Mouse (Mus musculus) heart, postnatal 0 days (tissue): ENCODE measurements at regions not wholly inside any gene's neighbourhood (a gene's known extent, or its start where the extent isn't known, plus 50 kb on each side); places are given as distances from the start of the nearest gene placed in this dataset.
A peak's percentile ranks its signal among the peaks of the same experiment; 100 is the strongest.

ENCODE experiments used
- ATAC-seq: fragments of 200-750 bp; cut with Nextera tagmentation; 2 replicates; pipeline ENCODE4 v1.8.0; 2017; ENCODE audit warnings: low read depth, moderate number of reproducible peaks, moderate library complexity; ENCODE audit not compliant: insufficient read depth
- DNase-seq: peaks from one replicate; pipeline ENCODE4 v3.0.0-alpha.2; 2016; ENCODE audit warnings: low spot score
- H3K27ac ChIP-seq: fragments of 300-500 bp; sonication (generic); 2 replicates; pipeline ENCODE4 v1.5.1; 2014; ENCODE audit warnings: low read depth, mild to moderate bottlenecking
- H3K27me3 ChIP-seq: fragments of 300-500 bp; sonication (generic); 2 replicates; pipeline ENCODE4 v1.6.1; 2014; ENCODE audit warnings: low read length, mixed read lengths; ENCODE audit not compliant: control insufficient read depth, insufficient read depth
- H3K36me3 ChIP-seq: fragments of 300-500 bp; sonication (generic); replicated peaks from 2 replicates; pipeline ENCODE4 v1.6.1; 2014; ENCODE audit warnings: low read length, mixed read lengths; ENCODE audit not compliant: control insufficient read depth, insufficient read depth
- H3K4me1 ChIP-seq: fragments of 300-500 bp; sonication (generic); 2 replicates; pipeline ENCODE4 v1.6.1; 2014; ENCODE audit warnings: antibody characterized with exemption; ENCODE audit not compliant: control insufficient read depth, insufficient read depth
- H3K4me2 ChIP-seq: fragments of 300-500 bp; sonication (generic); 2 replicates; pipeline ENCODE4 v1.6.1; 2014; ENCODE audit warnings: low read depth, mild to moderate bottlenecking, low read length, moderate library complexity
- H3K4me3 ChIP-seq: fragments of 300-500 bp; sonication (generic); 2 replicates; pipeline ENCODE4 v1.5.1; 2014; ENCODE audit warnings: low read depth, low read length
- H3K9ac ChIP-seq: fragments of 300-500 bp; sonication (generic); replicated peaks from 2 replicates; pipeline ENCODE4 v1.6.1; 2014; ENCODE audit warnings: low read depth, low read length, mixed read lengths
- H3K9me3 ChIP-seq: fragments of 300-500 bp; sonication (generic); replicated peaks from 2 replicates; pipeline ENCODE4 v1.6.1; 2016; ENCODE audit warnings: low read length; ENCODE audit not compliant: control insufficient read depth
- CTCF ChIP-seq: IDR thresholded peaks from 2 replicates; pipeline ENCODE4 v1.5.1; 2016; ENCODE audit warnings: antibody characterized with exemption, control low read depth, low read depth
- EP300 ChIP-seq: IDR thresholded peaks from 2 replicates; pipeline ENCODE4 v1.6.1; 2016; ENCODE audit warnings: antibody characterized with exemption, low read depth
- WGBS: fragments of 180-500 bp; shearing (Covaris S2); extraction: QIAGEN DNeasy Blood & Tissue Kit; methylation state at CpG from one replicate; pipeline ENCODE4 v1.1.7; 2014; 5-methylcytosine and 5-hydroxymethylcytosine counted together

- no peaks in the 10 kb centered on the region for H3K4me1 ChIP-seq
- TF ChIP-seq CTCF (no peak), EP300 (no peak)
- H3K27ac ChIP-seq: no peak overlapping the region
- no peak overlapping the region for H3K4me3 ChIP-seq
- no peaks in the 10 kb centered on the region for H3K36me3 ChIP-seq
- ATAC-seq (no peak), DNase-seq (no peak)
- no peaks in the 10 kb centered on the region for H3K9me3 ChIP-seq
- H3K9ac ChIP-seq: no peak overlapping the region
- H3K27me3 ChIP-seq: no peaks in the 10 kb centered on the region
- H3K4me2 ChIP-seq: no peak overlapping the region
- 65% methylated on average over 3 of the region's 3 CpGs for WGBS
Observed at GRCm38 (mm10) chr3:120217710-120218109, 433.4 kb upstream of the Ptbp2 start.

DNA sequence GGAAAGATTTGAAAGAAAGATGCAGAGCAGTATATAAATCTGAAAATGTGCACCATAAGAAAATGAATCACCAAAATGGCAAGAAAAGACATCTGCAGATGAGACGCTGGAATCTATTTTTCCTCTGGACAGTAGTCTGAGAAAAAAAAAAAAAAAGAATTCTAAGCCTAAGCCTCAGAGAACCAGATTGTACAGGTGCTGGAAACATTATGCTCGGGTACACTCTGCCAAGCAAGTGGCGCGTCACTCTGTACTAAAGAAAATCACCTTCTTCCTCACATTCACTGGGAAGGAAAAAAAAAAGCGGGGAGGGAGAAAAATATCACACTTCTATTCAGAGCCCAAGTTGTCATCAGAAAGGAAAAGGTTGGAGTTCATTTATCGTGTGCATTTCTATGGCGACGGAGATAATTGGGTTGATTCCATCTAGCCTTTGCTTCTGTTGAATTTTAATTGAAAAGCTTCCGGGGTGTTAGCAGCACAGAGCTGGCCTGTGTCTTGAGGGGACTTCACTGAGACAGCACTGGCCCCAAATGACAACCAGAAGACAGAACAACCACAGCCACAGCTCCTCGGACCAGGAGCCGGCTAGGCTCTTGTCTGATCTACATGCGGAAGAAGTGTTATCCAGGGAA lies 430.5 kb upstream of the Ptbp2 start:
- Histone ChIP-seq H3K4me2 (no peak overlapping the region), H3K27me3 (no peaks in the 10 kb centered on the region), H3K9me3 (no peaks in the 10 kb centered on the region), H3K4me1 (no peaks in the 10 kb centered on the region), H3K9ac (no peak overlapping the region), H3K4me3 (no peak overlapping the region), H3K27ac (no peak overlapping the region), H3K36me3 (no peaks in the 10 kb centered on the region)
- ATAC-seq: no peak
- no peak for TF ChIP-seq CTCF
- TF ChIP-seq EP300: no peak
- 74% methylated on average over 12 of the region's 12 CpGs for WGBS
- DNase-seq: no peak

DNA sequence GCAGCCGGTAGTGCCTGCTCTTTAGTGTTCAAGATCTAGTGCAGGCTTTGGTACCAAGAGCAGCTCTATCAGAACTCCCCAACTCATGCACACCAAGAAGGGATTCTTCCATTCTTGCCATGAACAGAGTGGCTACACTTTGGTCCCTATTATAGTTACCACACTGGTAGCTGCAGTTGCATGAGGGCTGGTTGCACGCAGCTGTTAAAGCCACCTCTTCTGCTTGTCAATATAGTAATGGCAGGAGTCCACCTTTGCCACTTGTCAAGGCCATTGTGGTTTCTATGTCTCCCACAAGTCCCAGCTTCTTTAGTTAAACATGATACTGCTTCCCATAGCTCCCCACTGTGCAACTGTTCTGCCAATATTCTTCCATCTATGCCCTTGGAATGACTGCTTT lies 415.1 kb upstream of the Ptbp2 start:
- Histone ChIP-seq H3K36me3 (no peaks in the 10 kb centered on the region), H3K4me1 (no peaks in the 10 kb centered on the region), H3K4me2 (no peak overlapping the region), H3K27ac (no peak overlapping the region), H3K9ac (no peak overlapping the region), H3K4me3 (no peak overlapping the region), H3K27me3 (no peaks in the 10 kb centered on the region), H3K9me3 (no peaks in the 10 kb centered on the region)
- DNase-seq (no peak), ATAC-seq (no peak)
- TF ChIP-seq EP300 (no peak), CTCF (no peak)
- WGBS: 75% methylated on average over 2 of the region's 2 CpGs

GRCm38 (mm10) chr3:120194501-120194900 lies 410.2 kb upstream of the Ptbp2 start:
- no peaks in the 10 kb centered on the region for H3K9me3 ChIP-seq

GRCm38 (mm10) chr3:120192439-120193326 lies 408.4 kb upstream of the Ptbp2 start:
- no peak for ATAC-seq

More at GRCm38 (mm10) chr3:120194501-120194900, 410.2 kb upstream of the Ptbp2 start:
- ATAC-seq (no peak), DNase-seq (no peak)
- Histone ChIP-seq H3K27ac (no peak overlapping the region), H3K27me3 (no peaks in the 10 kb centered on the region), H3K9ac (no peak overlapping the region), H3K4me3 (no peak overlapping the region), H3K4me2 (no peak overlapping the region), H3K4me1 (no peaks in the 10 kb centered on the region), H3K36me3 (no peaks in the 10 kb centered on the region)
- WGBS: 55% methylated on average over 3 of the region's 3 CpGs
- TF ChIP-seq EP300 (no peak), CTCF (no peak)

More at GRCm38 (mm10) chr3:120192439-120193326, 408.4 kb upstream of the Ptbp2 start:
- Histone ChIP-seq H3K4me1 (no peaks in the 10 kb centered on the region), H3K36me3 (no peaks in the 10 kb centered on the region), H3K27ac (no peak overlapping the region), H3K27me3 (no peaks in the 10 kb centered on the region), H3K9me3 (no peaks in the 10 kb centered on the region), H3K4me3 (no peak overlapping the region), H3K9ac (no peak overlapping the region), H3K4me2 (no peak overlapping the region)
- TF ChIP-seq CTCF (peak; percentile 82), EP300 (no peak)
- WGBS: 33% methylated on average over 15 of the region's 15 CpGs
- DNase-seq: peak; percentile 53
